9 mouse cellular contexts compared by ENCODE assay signal in the genomic region with DNA sequence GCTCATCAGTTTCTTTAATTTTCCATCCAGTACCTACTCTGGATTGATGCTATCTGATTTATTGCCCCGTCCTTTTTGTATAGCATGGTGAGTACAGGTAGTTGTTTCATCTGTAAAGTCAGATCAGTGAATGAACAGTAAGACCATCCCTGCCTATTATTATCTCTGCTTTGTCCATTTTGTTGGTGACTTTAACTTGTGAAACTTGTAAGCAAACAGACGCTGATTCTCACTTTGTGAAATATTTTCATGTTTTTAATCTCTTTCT. TPM values are rescaled to one million over a fixed set of nuclear protein-coding genes. Genes with fewer than 3 reads are reported as not detected.
A peak's percentile ranks its signal among the peaks of the same experiment; 100 is the strongest.
DNase-seq lines count a peak whose midpoint lies in the region; ATAC-seq and TF ChIP-seq lines count a peak whose summit lies in the region.
"Had no signal": no experiment of that assay in that cellular context is flagged by ENCODE, and none has a peak within 500 bp of the region (broad histone marks: within the 10 kb centered on the region; RNA-seq: fewer than 3 reads in every experiment).

No protein-coding gene starts in this region.

- no peak for TF ChIP-seq CTCF in liver, adult 2 months (IDR thresholded peaks at IDR 0.05; ENCODE audit: low read depth, low read length)

- peak overlapping the region; percentile 82 for H3K4me2 ChIP-seq in embryonic facial prominence, embryonic 15.5 days (replicated peaks)
- H3K4me2 ChIP-seq in neural tube, embryonic 13.5 days = peak overlapping the region; percentile 70

- H3K27me3 ChIP-seq in liver, adult 2 months (ENCODE audit: control insufficient read depth, insufficient read depth, low read length) = no peaks in the 10 kb centered on the region
- no peaks in the 10 kb centered on the region for H3K27me3 ChIP-seq in embryonic facial prominence, embryonic 15.5 days
- no peaks in the 10 kb centered on the region for H3K27me3 ChIP-seq in limb, embryonic 10.5 days (ENCODE audit: low read depth, poor library complexity, severe bottlenecking)
- no peaks in the 10 kb centered on the region for H3K27me3 ChIP-seq in neural tube, embryonic 13.5 days

- peak overlapping the region; percentile 90 for H3K9ac ChIP-seq in liver, adult 2 months (ENCODE audit: low read depth, low read length)
- no peak overlapping the region; the same call in 1 of the 2 replicates for H3K9ac ChIP-seq in embryonic facial prominence, embryonic 15.5 days
- H3K9ac ChIP-seq in neural tube, embryonic 13.5 days = peak overlapping the region; percentile 96

- DNase-seq in liver, adult 2 months (ENCODE audit: extremely low read depth, low read depth, low spot score) = no peak
- no peak for DNase-seq in liver
- DNase-seq in limb, embryonic 10.5 days (ENCODE audit: low spot score) = no peak
- DNase-seq in embryo, embryonic 11 days = no peak
- no peak for DNase-seq in adrenal gland, postnatal 36 days
- DNase-seq in left cerebral cortex, postnatal 14 days (ENCODE audit: low spot score in 2 of 2) = no peak
- DNase-seq: thymus, adult 18-20 months had no signal

- H3K4me3 ChIP-seq in liver, adult 2 months (ENCODE audit: insufficient read depth, low read depth, low read length) = no peak overlapping the region
- peak overlapping the region; percentile 70 for H3K4me3 ChIP-seq in embryonic facial prominence, embryonic 15.5 days (replicated peaks)
- peak overlapping the region; percentile 90 for H3K4me3 ChIP-seq in limb, embryonic 10.5 days
- H3K4me3 ChIP-seq in neural tube, embryonic 13.5 days = peak overlapping the region; percentile 98

- intact Hi-C loops in left cerebral cortex, postnatal 14 days (cut with DNase I) = loop anchor here (5.0 kb wide), 1 partner anchor 120 kb away; no protein-coding TSS in a partner anchor

- H3K79me2 ChIP-seq in liver, adult 2 months (ENCODE audit: control insufficient read depth, insufficient read depth, low read length) = peaks cover 20% of the 10 kb centered on the region; the same call in 1 of the 2 replicates

- H3K27ac ChIP-seq in liver, adult 2 months (replicated peaks; ENCODE audit: insufficient read depth, low read depth, low read length) = peak overlapping the region; percentile 66
- no peak overlapping the region for H3K27ac ChIP-seq in embryonic facial prominence, embryonic 15.5 days (replicated peaks)
- H3K27ac ChIP-seq in limb, embryonic 10.5 days = no peak overlapping the region
- peak overlapping the region; percentile 91; the same call in 1 of the 2 replicates for H3K27ac ChIP-seq in neural tube, embryonic 13.5 days (replicated peaks)

- WGBS in liver, adult 2 months = 15% methylated on average over 2 of the region's 2 CpGs
- WGBS in embryonic facial prominence, embryonic 15.5 days = 69% methylated on average over 2 of the region's 2 CpGs
- whole genome bisulfite sequencing in limb, embryonic 10.5 days = 79% methylated on average over 2 of the region's 2 CpGs
- 78% methylated on average over 2 of the region's 2 CpGs for WGBS in neural tube, embryonic 13.5 days

- no peaks in the 10 kb centered on the region for H3K36me3 ChIP-seq in liver, adult 2 months (ENCODE audit: control insufficient read depth, insufficient read depth, low read length)
- H3K36me3 ChIP-seq in embryonic facial prominence, embryonic 15.5 days = no peaks in the 10 kb centered on the region
- peaks cover 13% of the 10 kb centered on the region for H3K36me3 ChIP-seq in limb, embryonic 10.5 days
- peaks cover 14% of the 10 kb centered on the region for H3K36me3 ChIP-seq in neural tube, embryonic 13.5 days

- no peak for TF ChIP-seq POLR2A in liver, adult 2 months (IDR thresholded peaks at IDR 0.05; ENCODE audit: extremely low read depth, insufficient read depth, low read length)

- no peaks in the 10 kb centered on the region for H3K9me3 ChIP-seq in embryonic facial prominence, embryonic 15.5 days (replicated peaks)
- no peaks in the 10 kb centered on the region for H3K9me3 ChIP-seq in limb, embryonic 10.5 days (replicated peaks)
- H3K9me3 ChIP-seq in neural tube, embryonic 13.5 days = no peaks in the 10 kb centered on the region

- peaks cover 9% of the 10 kb centered on the region for H3K4me1 ChIP-seq in liver, adult 2 months (ENCODE audit: control insufficient read depth, insufficient read depth, low read length)
- peaks cover 21% of the 10 kb centered on the region for H3K4me1 ChIP-seq in embryonic facial prominence, embryonic 15.5 days
- H3K4me1 ChIP-seq in limb, embryonic 10.5 days = peaks cover 25% of the 10 kb centered on the region
- peaks cover 40% of the 10 kb centered on the region for H3K4me1 ChIP-seq in neural tube, embryonic 13.5 days (replicated peaks)

- ATAC-seq in embryonic facial prominence, embryonic 15.5 days (ENCODE audit: insufficient number of reproducible peaks, low FRiP score, low TSS enrichment, low read depth) = no peak
- ATAC-seq in neural tube, embryonic 13.5 days (ENCODE audit: low read depth) = no peak

RNA-seq across cellular contexts. Expression of a gene that starts 1.2 kb away (rescaled TPM):
- total RNA-seq in liver, adult 2 months (2014; rRNA removed) = 25.9 and 30.9 TPM in 2 replicates
- polyA plus RNA-seq in liver, adult 2 months (2012; rRNA removed) = 15.6 and 16.2 TPM in 2 replicates
- polyA plus RNA-seq in embryonic facial prominence, embryonic 15.5 days (2015; fragmentation: Nextera tagmentation; extraction: Ambion mirVana) = 31.5 and 34.0 TPM in 2 replicates
- polyA plus RNA-seq in limb, embryonic 10.5 days (2016; fragmentation: Nextera tagmentation; extraction: Ambion mirVana) = 22.4 and 31.1 TPM in 2 replicates
- 56.0 and 63.4 TPM in 2 replicates for polyA plus RNA-seq in neural tube, embryonic 13.5 days (2015; fragmentation: Nextera tagmentation; extraction: Ambion mirVana)
- 10 to 100 TPM; 56.3 to 67.4 TPM for total RNA-seq in adrenal gland, postnatal 36 days (2021)
- 100 to 1,000 TPM; 205 to 219 TPM for total RNA-seq in left cerebral cortex, postnatal 14 days (2021)

RNA-seq across cellular contexts. Expression of a gene that starts 53.8 kb away (rescaled TPM):
- total RNA-seq in liver, adult 2 months (2014; rRNA removed) = 0.28 and 0.34 TPM in 2 replicates
- polyA plus RNA-seq in liver, adult 2 months (2012; rRNA removed) = 0.20 and 0.22 TPM in 2 replicates
- 23.8 and 23.9 TPM in 2 replicates for polyA plus RNA-seq in embryonic facial prominence, embryonic 15.5 days (2015; fragmentation: Nextera tagmentation; extraction: Ambion mirVana)
- polyA plus RNA-seq in limb, embryonic 10.5 days (2016; fragmentation: Nextera tagmentation; extraction: Ambion mirVana) = 39.2 and 43.3 TPM in 2 replicates
- polyA plus RNA-seq in neural tube, embryonic 13.5 days (2015; fragmentation: Nextera tagmentation; extraction: Ambion mirVana) = 4.6 and 6.3 TPM in 2 replicates
- 10 to 100 TPM in 1 of 2 experiments, 1 to 10 TPM in 1; 5.7 to 12.0 TPM for total RNA-seq in adrenal gland, postnatal 36 days (2021)
- 1 to 10 TPM; 7.9 to 9.3 TPM for total RNA-seq in left cerebral cortex, postnatal 14 days (2021)

RNA-seq across cellular contexts. Expression of a gene that starts 53.9 kb away (rescaled TPM):
- not detected in 2 replicates for total RNA-seq in liver, adult 2 months (2014; rRNA removed)
- not detected in 2 replicates for polyA plus RNA-seq in liver, adult 2 months (2012; rRNA removed)
- 0.99 and 1.2 TPM in 2 replicates for polyA plus RNA-seq in embryonic facial prominence, embryonic 15.5 days (2015; fragmentation: Nextera tagmentation; extraction: Ambion mirVana)
- 0.15 TPM in 1 of 2 replicates, not detected in the other for polyA plus RNA-seq in limb, embryonic 10.5 days (2016; fragmentation: Nextera tagmentation; extraction: Ambion mirVana)
- polyA plus RNA-seq in neural tube, embryonic 13.5 days (2015; fragmentation: Nextera tagmentation; extraction: Ambion mirVana) = 17.8 and 18.9 TPM in 2 replicates
- total RNA-seq in adrenal gland, postnatal 36 days (2021) = under 1 TPM; 0.70 to 0.72 TPM
- 10 to 100 TPM; 27.0 to 32.1 TPM for total RNA-seq in left cerebral cortex, postnatal 14 days (2021)

Comparison
In these comparisons a context has a peak if more than half of its experiments do, and no peak if none do; other contexts are left out.
1. H3K27ac ChIP-seq: peak in liver, adult 2 months (single experiment) and neural tube, embryonic 13.5 days (single experiment); none in embryonic facial prominence, embryonic 15.5 days (single experiment) and limb, embryonic 10.5 days (single experiment).